Mouse (Mus musculus): ENCODE data around the gene Phlpp1.

GRCm38 (mm10) chr1:106386542-106386941, 215.0 kb downstream of the Phlpp1 start:
- TF ChIP-seq CTCF (IDR thresholded peaks at IDR 0.05; ENCODE audit: low read depth) (no peak), EP300 (optimal IDR thresholded peaks at IDR 0.05) (no peak)
